ENCODE assay signal across 28 mouse cellular contexts in the genomic region with DNA sequence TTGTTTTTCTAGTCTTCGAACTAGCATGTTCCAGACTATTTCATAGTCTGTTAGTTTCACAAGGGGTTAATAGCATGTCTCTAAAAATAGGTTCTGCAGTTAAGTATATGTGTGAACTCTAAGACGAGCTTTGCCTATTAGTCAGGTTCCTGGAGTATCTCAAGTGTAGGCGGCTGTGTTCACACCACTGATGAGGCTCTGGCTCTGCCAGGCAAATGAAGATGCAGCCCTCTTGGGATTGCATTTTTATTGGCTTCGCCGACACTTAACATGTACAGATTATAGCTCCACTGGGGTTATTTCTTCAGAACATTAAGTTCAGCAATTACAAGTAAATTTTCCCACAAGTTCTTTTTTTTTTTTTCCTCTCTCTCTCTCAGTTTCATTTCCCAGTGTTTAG. TPM values are rescaled to one million over a fixed set of nuclear protein-coding genes. Genes with fewer than 3 reads are reported as not detected.
DNase-seq lines count a peak whose midpoint lies in the region; ATAC-seq lines count a peak whose summit lies in the region.
"Had no signal": no experiment of that assay in that cellular context is flagged by ENCODE, and none has a peak within 500 bp of the region (broad histone marks: within the 10 kb centered on the region; RNA-seq: fewer than 3 reads in every experiment).

No protein-coding gene starts in this region.

- peak; percentile 50 for DNase-seq in forebrain, embryonic 14.5 days (ENCODE audit: low spot score)
- DNase-seq in hindbrain, embryonic 14.5 days (ENCODE audit: low spot score) = no peak
- peak; percentile 56 for DNase-seq in right cerebral cortex, adult 18-20 months
- DNase-seq in right cerebral cortex, postnatal 14 days = no peak
- DNase-seq in embryo, embryonic 10.5 days (ENCODE audit: low spot score) = no peak
- DNase-seq: adrenal gland, postnatal 10 days; cerebellum, adult 11 months; cerebellum, postnatal 36 days; gastrocnemius, postnatal 36 days; heart, postnatal 4 days; kidney, postnatal 4 days; retina, postnatal 1 day had no signal

- no peak overlapping the region for H3K4me2 ChIP-seq in forebrain, embryonic 14.5 days (ENCODE audit: low read length)
- no peak overlapping the region for H3K4me2 ChIP-seq in forebrain, embryonic 12.5 days
- no peak overlapping the region for H3K4me2 ChIP-seq in hindbrain, embryonic 14.5 days (replicated peaks)
- H3K4me2 ChIP-seq in hindbrain, embryonic 12.5 days (replicated peaks) = no peak overlapping the region
- no peak overlapping the region for H3K4me2 ChIP-seq in neural tube, embryonic 15.5 days
- H3K4me2 ChIP-seq: heart, embryonic 15.5 days; limb, embryonic 15.5 days; liver, embryonic 15.5 days; stomach, embryonic 15.5 days had no signal

- H3K27ac ChIP-seq in forebrain, embryonic 14.5 days (ENCODE audit: low read depth, low read length) = no peak overlapping the region
- H3K27ac ChIP-seq in forebrain, embryonic 12.5 days = no peak overlapping the region
- H3K27ac ChIP-seq in hindbrain, embryonic 14.5 days = no peak overlapping the region
- no peak overlapping the region for H3K27ac ChIP-seq in hindbrain, embryonic 12.5 days
- H3K27ac ChIP-seq in neural tube, embryonic 15.5 days (replicated peaks) = no peak overlapping the region
- H3K27ac ChIP-seq: heart, embryonic 15.5 days; limb, embryonic 15.5 days; liver, embryonic 15.5 days; macrophage; midbrain, embryonic 10.5 days; stomach, embryonic 15.5 days had no signal

- peak; percentile 68; the same call in 1 of the 2 replicates for ATAC-seq in forebrain, embryonic 14.5 days
- ATAC-seq in forebrain, embryonic 12.5 days (ENCODE audit: low FRiP score) = no peak
- peak; percentile 64; the same call in 1 of the 2 replicates for ATAC-seq in hindbrain, embryonic 14.5 days (ENCODE audit: low FRiP score)
- ATAC-seq in hindbrain, embryonic 12.5 days (ENCODE audit: low FRiP score) = no peak
- ATAC-seq in neural tube, embryonic 15.5 days (ENCODE audit: low FRiP score) = peak; percentile 79; the same call in 1 of the 2 replicates
- ATAC-seq: activated CD4-positive, CD25-positive, alpha-beta regulatory T cell, adult 4 months; CD4-positive, CD25-positive, alpha-beta regulatory T cell, adult 4 months; intestine, embryonic 16.5 days had no signal

- H3K4me3 ChIP-seq in forebrain, embryonic 14.5 days (ENCODE audit: low read depth, low read length) = no peak overlapping the region
- no peak overlapping the region for H3K4me3 ChIP-seq in forebrain, embryonic 12.5 days (replicated peaks)
- no peak overlapping the region for H3K4me3 ChIP-seq in hindbrain, embryonic 14.5 days (replicated peaks; ENCODE audit: low read length)
- no peak overlapping the region for H3K4me3 ChIP-seq in hindbrain, embryonic 12.5 days
- H3K4me3 ChIP-seq in neural tube, embryonic 15.5 days (replicated peaks) = no peak overlapping the region
- H3K4me3 ChIP-seq: heart, embryonic 15.5 days; limb, embryonic 15.5 days; liver, embryonic 15.5 days; midbrain, embryonic 10.5 days; stomach, embryonic 15.5 days had no signal

- H3K27me3 ChIP-seq in forebrain, embryonic 14.5 days (replicated peaks; ENCODE audit: control insufficient read depth, insufficient read depth, low read length) = no peaks in the 10 kb centered on the region
- no peaks in the 10 kb centered on the region for H3K27me3 ChIP-seq in forebrain, embryonic 12.5 days
- no peaks in the 10 kb centered on the region for H3K27me3 ChIP-seq in hindbrain, embryonic 14.5 days (ENCODE audit: control insufficient read depth, insufficient read depth, low read length)
- H3K27me3 ChIP-seq in hindbrain, embryonic 12.5 days = no peaks in the 10 kb centered on the region
- no peaks in the 10 kb centered on the region for H3K27me3 ChIP-seq in neural tube, embryonic 15.5 days (replicated peaks)
- H3K27me3 ChIP-seq: heart, embryonic 15.5 days; limb, embryonic 15.5 days; liver, embryonic 15.5 days; stomach, embryonic 15.5 days had no signal

- 68% methylated on average over 5 of the region's 5 CpGs for WGBS in forebrain, embryonic 14.5 days
- 76% methylated on average over 5 of the region's 5 CpGs for WGBS in forebrain, embryonic 12.5 days
- 72% methylated on average over 5 of the region's 5 CpGs for WGBS in hindbrain, embryonic 14.5 days
- WGBS in hindbrain, embryonic 12.5 days = 76% methylated on average over 5 of the region's 5 CpGs
- WGBS in neural tube, embryonic 15.5 days = 46% methylated on average over 5 of the region's 5 CpGs

- H3K9ac ChIP-seq in forebrain, embryonic 14.5 days (ENCODE audit: low read length) = no peak overlapping the region
- H3K9ac ChIP-seq in forebrain, embryonic 12.5 days = no peak overlapping the region
- H3K9ac ChIP-seq in hindbrain, embryonic 14.5 days = no peak overlapping the region
- H3K9ac ChIP-seq in hindbrain, embryonic 12.5 days = no peak overlapping the region
- H3K9ac ChIP-seq in neural tube, embryonic 15.5 days (replicated peaks) = no peak overlapping the region
- H3K9ac ChIP-seq: heart, embryonic 15.5 days; limb, embryonic 15.5 days; liver, embryonic 15.5 days; stomach, embryonic 15.5 days had no signal

- H3K9me3 ChIP-seq in forebrain, embryonic 14.5 days (replicated peaks; ENCODE audit: control insufficient read depth, low read length) = no peaks in the 10 kb centered on the region
- no peaks in the 10 kb centered on the region for H3K9me3 ChIP-seq in forebrain, embryonic 12.5 days
- no peaks in the 10 kb centered on the region for H3K9me3 ChIP-seq in hindbrain, embryonic 14.5 days (ENCODE audit: control insufficient read depth, low read length)
- H3K9me3 ChIP-seq in hindbrain, embryonic 12.5 days (replicated peaks) = no peaks in the 10 kb centered on the region
- H3K9me3 ChIP-seq in neural tube, embryonic 15.5 days (replicated peaks) = no peaks in the 10 kb centered on the region
- H3K9me3 ChIP-seq: heart, embryonic 15.5 days; limb, embryonic 15.5 days; liver, embryonic 15.5 days; midbrain, embryonic 10.5 days; stomach, embryonic 15.5 days had no signal

- no peaks in the 10 kb centered on the region for H3K36me3 ChIP-seq in forebrain, embryonic 14.5 days (ENCODE audit: control insufficient read depth, insufficient read depth, low read length)
- H3K36me3 ChIP-seq in forebrain, embryonic 12.5 days (replicated peaks) = no peaks in the 10 kb centered on the region
- H3K36me3 ChIP-seq in hindbrain, embryonic 14.5 days (replicated peaks; ENCODE audit: control insufficient read depth, insufficient read depth) = no peaks in the 10 kb centered on the region
- no peaks in the 10 kb centered on the region for H3K36me3 ChIP-seq in hindbrain, embryonic 12.5 days
- no peaks in the 10 kb centered on the region for H3K36me3 ChIP-seq in neural tube, embryonic 15.5 days
- H3K36me3 ChIP-seq: heart, embryonic 15.5 days; limb, embryonic 15.5 days; liver, embryonic 15.5 days; midbrain, embryonic 10.5 days; stomach, embryonic 15.5 days had no signal

- no peaks in the 10 kb centered on the region; the same call in 1 of the 2 replicates for H3K4me1 ChIP-seq in forebrain, embryonic 14.5 days (ENCODE audit: control insufficient read depth, insufficient read depth, low read length)
- H3K4me1 ChIP-seq in forebrain, embryonic 12.5 days = 0 out of 2 replicates have a peak, but pooled peaks cover 3% of the 10 kb centered on the region
- H3K4me1 ChIP-seq in hindbrain, embryonic 14.5 days (replicated peaks; ENCODE audit: control insufficient read depth, insufficient read depth, low read length) = no peaks in the 10 kb centered on the region
- no peaks in the 10 kb centered on the region for H3K4me1 ChIP-seq in hindbrain, embryonic 12.5 days
- H3K4me1 ChIP-seq in neural tube, embryonic 15.5 days = peaks cover 3% of the 10 kb centered on the region
- H3K4me1 ChIP-seq: limb, embryonic 15.5 days; liver, embryonic 15.5 days; midbrain, embryonic 10.5 days; stomach, embryonic 15.5 days had no signal

RNA-seq across cellular contexts. Expression of a gene that starts 12.4 kb away (rescaled TPM):
- not detected in 2 replicates for polyA plus RNA-seq in forebrain, embryonic 14.5 days (2014; fragmentation: Nextera tagmentation; extraction: Ambion mirVana)
- polyA plus RNA-seq in forebrain, embryonic 12.5 days (2016; fragmentation: Nextera tagmentation; extraction: Ambion mirVana) = not detected in 2 replicates
- polyA plus RNA-seq in hindbrain, embryonic 14.5 days (2014; fragmentation: Nextera tagmentation; extraction: Ambion mirVana) = not detected in 2 replicates
- not detected in 2 replicates for polyA plus RNA-seq in hindbrain, embryonic 12.5 days (2016; fragmentation: Nextera tagmentation; extraction: Ambion mirVana)
- polyA plus RNA-seq in neural tube, embryonic 15.5 days (2015; fragmentation: Nextera tagmentation; extraction: Ambion mirVana) = not detected in 2 replicates
- polyA plus RNA-seq: activated CD4-positive, CD25-positive, alpha-beta regulatory T cell, adult 4 months; CD4-positive, CD25-positive, alpha-beta regulatory T cell, adult 4 months; heart, embryonic 15.5 days; intestine, embryonic 16.5 days; kidney, embryonic 14.5 days; limb, embryonic 15.5 days; liver, embryonic 15.5 days; lung, embryonic 16.5 days; macrophage; midbrain, embryonic 10.5 days; stomach, embryonic 15.5 days; thymus, postnatal 0 days; urinary bladder, adult 2 months had no signal

Comparison
In these comparisons a context has a peak if more than half of its experiments do, and no peak if none do; other contexts are left out.
1. ATAC-seq: peak in forebrain, embryonic 14.5 days (single experiment), hindbrain, embryonic 14.5 days (single experiment) and neural tube, embryonic 15.5 days (single experiment); none in forebrain, embryonic 12.5 days (single experiment) and hindbrain, embryonic 12.5 days (single experiment).
2. DNase-seq: peak in forebrain, embryonic 14.5 days (single experiment) and right cerebral cortex, adult 18-20 months (single experiment); none in hindbrain, embryonic 14.5 days (single experiment), right cerebral cortex, postnatal 14 days (single experiment) and embryo, embryonic 10.5 days (single experiment).